Mouse (Mus musculus): ENCODE measurements around the gene Plcd1.

DNA sequence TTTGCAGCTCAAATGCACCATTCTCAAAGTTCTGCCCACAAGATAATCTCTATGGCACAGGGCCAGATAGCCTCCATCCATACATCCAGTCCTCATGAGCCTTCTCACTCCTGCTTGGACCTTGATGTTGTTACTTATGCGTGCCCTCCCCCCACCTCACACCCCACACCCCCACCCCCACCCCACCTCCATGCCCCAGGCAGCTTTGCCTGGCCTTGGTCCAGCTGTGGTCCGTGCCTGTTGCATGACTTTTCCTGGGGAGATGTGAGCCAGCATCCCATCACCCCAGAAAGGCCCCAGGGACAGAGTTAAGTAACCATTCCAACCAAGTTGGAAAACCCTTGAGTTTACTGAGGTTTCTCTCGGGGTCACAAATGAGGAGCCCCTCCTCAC lies 26.9 kb upstream of the Plcd1 start:
- no peak for TF ChIP-seq POLR2A (IDR thresholded peaks at IDR 0.05; ENCODE audit: insufficient read length, low read depth)
- TF ChIP-seq E2F4 (IDR thresholded peaks at IDR 0.05; ENCODE audit: insufficient read depth), result no peak
- TF ChIP-seq USF1 (IDR thresholded peaks at IDR 0.05; ENCODE audit: low read depth), result no peak
- no peak for TF ChIP-seq TCF12 (IDR thresholded peaks at IDR 0.05; ENCODE audit: insufficient read depth, poor library complexity, severe bottlenecking)
- TF ChIP-seq MYOD1 (IDR thresholded peaks at IDR 0.05; ENCODE audit: control insufficient read depth in 1 of 3, insufficient read length in 2 of 3, low read depth in 2 of 3), result no peak
- no peak for TF ChIP-seq POLR2AphosphoS2 (IDR thresholded peaks at IDR 0.05; ENCODE audit: insufficient read length, low read depth)
- TF ChIP-seq CEBPB (IDR thresholded peaks at IDR 0.05; ENCODE audit: insufficient read depth, poor library complexity, severe bottlenecking), result no peak
- TF ChIP-seq SRF (IDR thresholded peaks at IDR 0.05; ENCODE audit: control insufficient read depth, insufficient read length, low read depth), result no peak
- no peak for TF ChIP-seq MAX (IDR thresholded peaks at IDR 0.05; ENCODE audit: low read depth)
- TF ChIP-seq MYOG (IDR thresholded peaks at IDR 0.05; ENCODE audit: control insufficient read depth in 1 of 3, insufficient read depth in 1 of 3, insufficient read length in 2 of 3, low read depth in 2 of 3), result no peak
- TF ChIP-seq REST (IDR thresholded peaks at IDR 0.05; ENCODE audit: insufficient read depth, insufficient read length), result no peak
- no peak for TF ChIP-seq TCF3 (IDR thresholded peaks at IDR 0.05; ENCODE audit: insufficient read length, low read depth)

Measured in myocyte (in vitro differentiated cells).